Mouse (Mus musculus) lung, adult 2 months (tissue): Measurements from ENCODE around the gene Tspan4. TPM values are rescaled to one million over a fixed set of nuclear protein-coding genes. Genes with fewer than 3 reads are reported as not detected.
A peak's percentile ranks its signal among the peaks of the same experiment; 100 is the strongest.

Experiments used
- DNase-seq: peaks from one replicate; pipeline ENCODE4 v3.0.0; 2022
- H3K4me1 ChIP-seq: fragments of 200-500 bp; 2 replicates; pipeline ENCODE4 v1.6.1; 2011; ENCODE audit warnings: low read length; ENCODE audit not compliant: control insufficient read depth, insufficient read depth
- H3K4me3 ChIP-seq: fragments of 200-500 bp; replicated peaks from 2 replicates; pipeline ENCODE3; 2011; ENCODE audit warnings: low read depth, mild to moderate bottlenecking, control low read depth, low read length; ENCODE audit errors: extremely low read depth
- CTCF ChIP-seq: fragments of 200-500 bp; IDR thresholded peaks from 2 replicates; pipeline ENCODE4 v1.5.1; 2011; ENCODE audit warnings: mild to moderate bottlenecking, low read length, control low read depth; ENCODE audit not compliant: insufficient read depth
- POLR2A ChIP-seq: fragments of 200-500 bp; IDR thresholded peaks from 2 replicates; pipeline ENCODE4 v1.6.1; 2011; ENCODE audit warnings: low read depth, mild to moderate bottlenecking, control low read depth, low read length, borderline replicate concordance; ENCODE audit errors: extremely low read depth
- WGBS: fragments of 180-500 bp; shearing (Covaris S2); methylation state at CpG from one replicate; pipeline ENCODE4 v1.1.7; 2018; 5-methylcytosine and 5-hydroxymethylcytosine counted together
- polyA plus RNA-seq: library from polyadenylated mRNA; depleted of rRNA; stranded (reverse); fragments of >200 nt; gene quantifications from 2 replicates; pipeline ENCODE4 v1.2.3, GENCODE M21; 2012

Gene Tspan4
- polyA plus RNA-seq, 1 experiment: 91.1 TPM

- DNase-seq: no peak
- Histone ChIP-seq H3K4me3 (no peak overlapping the region), H3K4me1 (peaks cover 11% of the 10 kb centered on the region)
- 85% methylated on average over 6 of the region's 6 CpGs for WGBS
- TF ChIP-seq CTCF (no peak), POLR2A (no peak)
These were observed 42.1 kb upstream of the Tspan4 start for GRCm38 (mm10) chr7:141432741-141433516.

- no peak for DNase-seq
- TF ChIP-seq CTCF (no peak), POLR2A (no peak)
- peak overlapping the region; percentile 3 for H3K4me3 ChIP-seq
- peaks cover 11% of the 10 kb centered on the region for H3K4me1 ChIP-seq
- WGBS: 77% methylated on average over 15 of the region's 15 CpGs
These were observed 41.3 kb upstream of the Tspan4 start for GRCm38 (mm10) chr7:141433517-141434400.

- peaks cover 11% of the 10 kb centered on the region for H3K4me1 ChIP-seq
- peak overlapping the region; percentile 66 for H3K4me3 ChIP-seq
- 18% methylated on average over 8 of the region's 8 CpGs for WGBS
- TF ChIP-seq CTCF: no peak
- no peak for TF ChIP-seq POLR2A
- no peak for DNase-seq
These were observed 40.6 kb upstream of the Tspan4 start for GRCm38 (mm10) chr7:141434464-141434863.

GRCm38 (mm10) chr7:141435129-141435855, 39.7 kb upstream of the Tspan4 start:
- peak overlapping the region; percentile 66 for H3K4me3 ChIP-seq
- peaks cover 11% of the 10 kb centered on the region for H3K4me1 ChIP-seq
- TF ChIP-seq CTCF (no peak), POLR2A (peak; percentile 68; the same call in 1 of the 2 replicates)
- 3% methylated on average over 17 of the region's 17 CpGs for WGBS
- DNase-seq: peak; percentile 58

DNA sequence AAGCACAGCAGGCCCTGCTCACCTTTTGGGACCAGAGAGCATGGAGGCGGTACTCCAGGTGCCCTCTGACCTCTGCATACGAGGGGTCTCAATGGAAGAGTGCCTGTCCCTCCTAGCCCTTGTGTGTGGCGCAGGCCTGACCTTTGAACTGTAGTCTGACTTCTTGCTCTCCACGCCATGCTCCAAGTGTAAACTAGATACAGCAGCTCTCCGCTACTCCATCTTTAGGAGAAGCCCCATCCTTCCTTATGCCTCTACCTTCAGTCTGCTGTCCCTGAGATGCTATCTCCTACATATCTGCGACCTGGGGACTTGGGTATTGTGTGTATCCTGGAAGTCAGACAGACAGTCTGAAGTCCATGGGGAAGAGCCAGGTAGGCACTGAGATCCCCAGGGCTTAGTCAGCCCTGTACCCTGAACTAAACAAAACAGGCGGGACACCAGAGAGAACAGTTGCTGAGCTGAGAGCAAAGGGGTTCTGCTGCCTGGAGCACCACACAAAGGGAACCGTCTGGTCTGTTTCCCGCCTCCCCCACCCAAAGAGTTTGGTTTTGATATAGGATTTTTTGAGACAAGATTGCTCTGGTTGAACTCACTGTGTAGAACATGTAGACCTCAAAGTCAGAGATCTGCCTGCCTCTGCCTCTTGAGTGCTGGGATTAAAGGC, 39.1 kb upstream of the Tspan4 start:
- no peak for DNase-seq
- 77% methylated on average over 9 of the region's 9 CpGs for WGBS

GRCm38 (mm10) chr7:141436523-141436892, 38.5 kb upstream of the Tspan4 start:
- no peak overlapping the region for H3K4me3 ChIP-seq
- TF ChIP-seq CTCF (no peak), POLR2A (no peak)
- no peak for DNase-seq
- 46% methylated on average over 2 of the region's 2 CpGs for WGBS
- peaks cover 13% of the 10 kb centered on the region for H3K4me1 ChIP-seq

More for the DNA sequence above, 39.1 kb upstream of the Tspan4 start:
- peaks cover 13% of the 10 kb centered on the region for H3K4me1 ChIP-seq
- no peak overlapping the region for H3K4me3 ChIP-seq
- no peak for TF ChIP-seq CTCF
- TF ChIP-seq POLR2A: no peak

- peaks cover 13% of the 10 kb centered on the region for H3K4me1 ChIP-seq
- peak; percentile 84 for DNase-seq
- H3K4me3 ChIP-seq: peak within 1 kb of the TSS; percentile 75
- TF ChIP-seq POLR2A (peak; percentile 73; the same call in 1 of the 2 replicates), CTCF (peak; percentile 55)
- WGBS: 6% methylated on average over 53 of the region's 53 CpGs
These were observed 37.6 kb upstream of the Tspan4 start, which contains the start of gene Slc25a22 for GRCm38 (mm10) chr7:141437178-141438120. Gene Slc25a22, minus strand, starts transcription at chr7:141437892.
